Mouse (Mus musculus): Measurements from ENCODE around the gene Cacng5.

DNA sequence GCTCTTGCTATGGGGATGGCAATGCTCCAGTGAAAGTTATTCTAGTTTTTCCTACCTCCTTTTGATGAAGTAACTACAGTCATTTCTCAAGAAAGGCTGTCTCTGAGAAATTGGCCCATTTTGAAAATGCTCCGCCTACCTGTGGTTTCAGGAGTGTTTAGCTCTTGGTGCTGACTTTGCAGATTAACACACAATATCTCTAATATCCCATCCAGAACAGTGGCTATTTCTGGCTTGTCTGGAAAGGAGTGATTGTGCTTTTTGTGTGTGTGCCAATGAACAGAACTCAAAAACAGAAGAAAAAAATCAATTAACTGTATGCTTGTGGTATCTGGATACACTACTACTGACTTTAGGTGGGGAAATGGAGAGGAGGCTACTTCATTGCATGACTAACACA lies 33.1 kb upstream of the Cacng5 start:
- no peak for TF ChIP-seq CTCF (IDR thresholded peaks at IDR 0.05; ENCODE audit: insufficient read depth, low read length)
- no peak for TF ChIP-seq POLR2A (IDR thresholded peaks at IDR 0.05; ENCODE audit: borderline replicate concordance, extremely low read depth, low read depth, low read length)

All from lung, adult 2 months (tissue).